Mouse (Mus musculus): Measurements from ENCODE around the gene Hsd17b1.
A peak's percentile ranks its signal among the peaks of the same experiment; 100 is the strongest.

DNA sequence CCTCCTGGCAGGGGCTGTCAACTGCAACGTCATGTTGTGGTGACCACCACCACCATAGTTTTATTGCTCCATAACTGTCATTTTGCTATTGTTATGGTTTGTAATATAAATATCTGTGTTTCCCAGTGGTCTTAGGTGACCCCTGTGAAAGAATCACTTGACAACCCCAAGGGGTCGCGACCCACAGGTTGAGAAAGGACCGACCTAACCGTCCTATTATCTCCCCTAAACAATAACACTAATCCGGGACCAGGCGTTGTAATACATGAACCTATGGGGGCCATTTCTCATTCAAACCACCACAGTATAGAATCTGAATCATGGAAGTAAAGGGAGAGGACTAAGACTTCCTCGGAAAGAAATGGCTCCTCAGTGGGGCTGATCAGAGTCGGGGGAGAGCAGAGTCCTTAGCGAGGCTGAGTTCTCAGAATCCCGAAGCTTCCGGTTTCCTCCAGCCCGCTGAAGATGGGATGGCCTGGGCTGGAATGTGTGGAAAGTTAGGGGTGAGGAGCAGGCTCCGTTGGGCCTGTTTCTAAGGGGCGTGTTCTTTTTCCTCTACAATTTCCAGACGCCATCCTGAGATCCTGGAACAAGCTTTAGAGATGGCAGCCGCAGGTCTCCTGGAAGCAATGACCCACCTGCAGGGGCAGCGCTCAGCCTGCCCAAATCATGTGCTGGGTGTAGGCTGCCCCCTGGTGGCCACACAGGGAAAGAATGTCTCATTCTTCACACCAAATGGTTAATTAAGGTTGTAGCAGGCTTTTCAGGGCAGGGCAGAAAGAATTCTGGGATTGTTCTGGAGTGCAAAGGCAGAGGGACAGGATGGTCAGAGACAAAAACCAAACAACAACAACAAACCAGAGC, 11.4 kb upstream of the Hsd17b1 start:
- TF ChIP-seq JUND (IDR thresholded peaks at IDR 0.05; ENCODE audit: low read depth, low read length): 0 out of 2 replicates have a peak, but pooled peaks have one; percentile 40
- TF ChIP-seq ZNF384 (IDR thresholded peaks at IDR 0.05; ENCODE audit: low read depth, low read length): peak; percentile 51; the same call in 1 of the 2 replicates
- TF ChIP-seq POLR2A (IDR thresholded peaks at IDR 0.05; ENCODE audit: control insufficient read depth in 1 of 2, insufficient read depth in 1 of 2, low read depth in 1 of 2, low read length in 2 of 2, poor library complexity in 1 of 2): peak; percentile 24 to 37; a peak in 1 of 4 replicates

All from MEL (cell line).